ENCODE assay signal across 24 mouse cellular contexts in the genomic region with DNA sequence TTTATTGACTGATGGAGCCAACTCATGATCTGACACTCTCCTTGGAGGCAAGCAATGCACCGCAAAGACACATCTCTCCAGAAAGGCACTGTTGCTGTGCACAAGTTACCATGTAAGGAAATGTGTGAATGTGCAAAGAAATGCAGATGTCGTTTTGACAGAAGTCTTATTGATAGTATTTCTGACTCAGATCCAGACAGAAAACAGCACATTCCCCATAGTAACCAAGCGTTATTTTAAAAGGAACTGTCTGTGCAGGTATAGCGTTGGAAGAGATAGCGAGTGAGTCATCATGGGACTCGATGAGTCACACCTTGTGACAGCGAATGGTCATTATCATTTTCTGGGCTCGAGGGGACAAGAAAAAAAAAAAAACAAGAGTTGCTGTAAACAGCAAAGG. TPM values are rescaled to one million over a fixed set of nuclear protein-coding genes. Genes with fewer than 3 reads are reported as not detected.
DNase-seq lines count a peak whose midpoint lies in the region; ATAC-seq and TF ChIP-seq lines count a peak whose summit lies in the region.
"Had no signal": no experiment of that assay in that cellular context is flagged by ENCODE, and none has a peak within 500 bp of the region (broad histone marks: within the 10 kb centered on the region; RNA-seq: fewer than 3 reads in every experiment).

No protein-coding gene starts in this region.

- H3K4me2 ChIP-seq in forebrain, embryonic 14.5 days (ENCODE audit: low read length): no peak overlapping the region
- no peak overlapping the region for H3K4me2 ChIP-seq in forebrain, embryonic 13.5 days
- H3K4me2 ChIP-seq: forebrain, embryonic 15.5 days; heart, embryonic 13.5 days; hindbrain, embryonic 15.5 days; intestine, embryonic 15.5 days; midbrain, embryonic 13.5 days; neural tube, embryonic 13.5 days had no signal

- no peak overlapping the region for H3K4me3 ChIP-seq in forebrain, embryonic 14.5 days (ENCODE audit: low read depth, low read length)
- no peak overlapping the region for H3K4me3 ChIP-seq in forebrain, embryonic 13.5 days
- no peak overlapping the region for H3K4me3 ChIP-seq in MEL (ENCODE audit: control insufficient read depth in 1 of 2, insufficient read depth in 1 of 2, low read depth in 2 of 2, low read length in 2 of 2)
- H3K4me3 ChIP-seq: forebrain, embryonic 15.5 days; heart, embryonic 13.5 days; hindbrain, embryonic 15.5 days; intestine, embryonic 15.5 days; midbrain, embryonic 13.5 days; neural tube, embryonic 13.5 days had no signal

- 85% methylated on average over 8 of the region's 8 CpGs for WGBS in forebrain, embryonic 14.5 days
- 84% methylated on average over 8 of the region's 8 CpGs for WGBS in forebrain, embryonic 13.5 days

- DNase-seq in forebrain, embryonic 14.5 days (ENCODE audit: low spot score): peak; percentile 21
- peak; percentile 22 for DNase-seq in layer of hippocampus, adult 9-11 months
- no peak for DNase-seq in layer of hippocampus, postnatal 14 days (ENCODE audit: low spot score in 2 of 2)
- DNase-seq in MEL (ENCODE audit: low read depth, low spot score): no peak
- peak; percentile 9 to 69 for DNase-seq in left cerebral cortex, postnatal 14 days (ENCODE audit: low spot score in 2 of 2)
- DNase-seq in c-Kit-positive CD71-positive TER-119-positive erythroid progenitor cells, embryonic 14.5 days (ENCODE audit: low spot score): no peak
- no peak for DNase-seq in lung, postnatal 36 days
- DNase-seq: adrenal gland, adult 8-10 months; cerebellum, adult 18-20 months; gastrocnemius, postnatal 10 days; heart, adult 18-20 months; heart, postnatal 36 days; kidney, postnatal 36 days; liver, postnatal 0 days; lung, postnatal 10 days; thymus, postnatal 14 days had no signal

- H3K27me3 ChIP-seq in forebrain, embryonic 14.5 days (replicated peaks; ENCODE audit: control insufficient read depth, insufficient read depth, low read length): no peaks in the 10 kb centered on the region
- no peaks in the 10 kb centered on the region for H3K27me3 ChIP-seq in forebrain, embryonic 13.5 days
- H3K27me3 ChIP-seq in MEL (ENCODE audit: control insufficient read depth in 1 of 2, insufficient read depth in 2 of 2, low read length in 2 of 2): no peaks in the 10 kb centered on the region
- H3K27me3 ChIP-seq: forebrain, embryonic 15.5 days; heart, embryonic 13.5 days; hindbrain, embryonic 15.5 days; intestine, embryonic 15.5 days; midbrain, embryonic 13.5 days; neural tube, embryonic 13.5 days had no signal

- no peak for TF ChIP-seq RAD21 in MEL (IDR thresholded peaks at IDR 0.05; ENCODE audit: low read depth, low read length)

- H3K9me3 ChIP-seq in forebrain, embryonic 14.5 days (replicated peaks; ENCODE audit: control insufficient read depth, low read length): no peaks in the 10 kb centered on the region
- H3K9me3 ChIP-seq in forebrain, embryonic 13.5 days (replicated peaks): no peaks in the 10 kb centered on the region
- H3K9me3 ChIP-seq in MEL (replicated peaks; ENCODE audit: insufficient read depth, low read length): no peaks in the 10 kb centered on the region
- H3K9me3 ChIP-seq: forebrain, embryonic 15.5 days; heart, embryonic 13.5 days; hindbrain, embryonic 15.5 days; intestine, embryonic 15.5 days; midbrain, embryonic 13.5 days; neural tube, embryonic 13.5 days had no signal

- no peak for ATAC-seq in forebrain, embryonic 14.5 days
- ATAC-seq in forebrain, embryonic 13.5 days: no peak
- ATAC-seq: forebrain, embryonic 15.5 days; intestine, embryonic 15.5 days; liver, postnatal 0 days; midbrain, embryonic 13.5 days had no signal

- TF ChIP-seq EP300 in MEL (IDR thresholded peaks at IDR 0.05; ENCODE audit: low read depth in 1 of 2, low read length in 2 of 2): no peak

- intact Hi-C loops in left cerebral cortex, postnatal 14 days (cut with DNase I): no loop called here

- no peak overlapping the region for H3K27ac ChIP-seq in forebrain, embryonic 14.5 days (ENCODE audit: low read depth, low read length)
- no peak overlapping the region for H3K27ac ChIP-seq in forebrain, embryonic 13.5 days
- H3K27ac ChIP-seq in MEL (ENCODE audit: control insufficient read depth, low read depth, low read length): no peak overlapping the region
- H3K27ac ChIP-seq: forebrain, embryonic 15.5 days; heart, embryonic 13.5 days; hindbrain, embryonic 15.5 days; intestine, embryonic 15.5 days; midbrain, embryonic 13.5 days; neural tube, embryonic 13.5 days; stomach, postnatal 0 days had no signal

- H3K9ac ChIP-seq in forebrain, embryonic 14.5 days (ENCODE audit: low read length): no peak overlapping the region
- no peak overlapping the region for H3K9ac ChIP-seq in forebrain, embryonic 13.5 days
- no peak overlapping the region for H3K9ac ChIP-seq in MEL (ENCODE audit: control insufficient read depth, low read depth, low read length, poor library complexity, severe bottlenecking)
- H3K9ac ChIP-seq: forebrain, embryonic 15.5 days; heart, embryonic 13.5 days; hindbrain, embryonic 15.5 days; intestine, embryonic 15.5 days; liver, postnatal 0 days; midbrain, embryonic 13.5 days; neural tube, embryonic 13.5 days had no signal

- no peak for TF ChIP-seq POLR2A in MEL (IDR thresholded peaks at IDR 0.05; ENCODE audit: control insufficient read depth in 1 of 2, insufficient read depth in 1 of 2, low read depth in 1 of 2, low read length in 2 of 2, poor library complexity in 1 of 2)

- TF ChIP-seq CTCF in MEL (IDR thresholded peaks at IDR 0.05 in 2 of 3, conservative IDR thresholded peaks at IDR 0.05 in 1 of 3; ENCODE audit: control insufficient read depth in 1 of 3, insufficient read depth in 1 of 3, low read depth in 2 of 3, low read length in 3 of 3, poor library complexity in 1 of 3, severe bottlenecking in 1 of 3): no peak

- no peaks in the 10 kb centered on the region for H3K36me3 ChIP-seq in forebrain, embryonic 14.5 days (ENCODE audit: control insufficient read depth, insufficient read depth, low read length)
- H3K36me3 ChIP-seq in forebrain, embryonic 13.5 days (ENCODE audit: poor library complexity, severe bottlenecking): no peaks in the 10 kb centered on the region
- no peaks in the 10 kb centered on the region; a peak in 2 of 4 replicates for H3K36me3 ChIP-seq in MEL (ENCODE audit: control insufficient read depth in 1 of 2, insufficient read depth in 2 of 2, low read length in 2 of 2)
- H3K36me3 ChIP-seq: forebrain, embryonic 15.5 days; heart, embryonic 13.5 days; hindbrain, embryonic 15.5 days; intestine, embryonic 15.5 days; midbrain, embryonic 13.5 days; neural tube, embryonic 13.5 days had no signal

- no peaks in the 10 kb centered on the region for H3K79me2 ChIP-seq in MEL (ENCODE audit: control insufficient read depth, insufficient read depth, low read length, poor library complexity)

- no peaks in the 10 kb centered on the region for H3K4me1 ChIP-seq in forebrain, embryonic 14.5 days (ENCODE audit: control insufficient read depth, insufficient read depth, low read length)
- H3K4me1 ChIP-seq in forebrain, embryonic 13.5 days: no peaks in the 10 kb centered on the region
- peaks cover 0 to 3% of the 10 kb centered on the region in 2 experiments; a peak in 2 of 4 replicates for H3K4me1 ChIP-seq in MEL (ENCODE audit: control insufficient read depth in 1 of 2, insufficient read depth in 2 of 2, low read length in 2 of 2)
- H3K4me1 ChIP-seq: forebrain, embryonic 15.5 days; hindbrain, embryonic 15.5 days; intestine, embryonic 15.5 days had no signal

TF ChIP-seq in MEL, 35 proteins besides CTCF, POLR2A, EP300 and RAD21:
- 0 out of 2 replicates have a peak, but pooled peaks have one; percentile 20 for TF ChIP-seq JUND (IDR thresholded peaks at IDR 0.05; ENCODE audit: low read depth, low read length)
- TF ChIP-seq UBTF (IDR thresholded peaks at IDR 0.05; ENCODE audit: borderline replicate concordance, insufficient read depth, low read depth, low read length): no peak

RNA-seq across cellular contexts. Expression of a gene that starts 52.9 kb away (rescaled TPM):
- 8.5 and 10.7 TPM in 2 replicates for polyA plus RNA-seq in forebrain, embryonic 14.5 days (2014; fragmentation: Nextera tagmentation; extraction: Ambion mirVana)
- polyA plus RNA-seq in forebrain, embryonic 13.5 days (2015; fragmentation: Nextera tagmentation; extraction: Ambion mirVana): 4.5 and 4.6 TPM in 2 replicates
- 10 to 100 TPM; 60.9 to 64.7 TPM for total RNA-seq in layer of hippocampus, postnatal 14 days (2021)
- total RNA-seq in MEL (2012; rRNA removed): not detected in 2 replicates
- not detected for polyA plus RNA-seq in MEL (2012; ENCODE audit: insufficient read depth in 1 of 2, insufficient read length in 2 of 2, low read depth in 1 of 2, low replicate concordance in 2 of 2, missing spikeins in 1 of 2)
- total RNA-seq in left cerebral cortex, postnatal 14 days (2021): 10 to 100 TPM; 37.7 to 41.2 TPM

Comparison
In these comparisons a context has a peak if more than half of its experiments do, and no peak if none do; other contexts are left out.
1. DNase-seq: peak in forebrain, embryonic 14.5 days (single experiment), layer of hippocampus, adult 9-11 months (single experiment) and left cerebral cortex, postnatal 14 days (2 of 2); none in layer of hippocampus, postnatal 14 days (0 of 2), MEL (single experiment), c-Kit-positive CD71-positive TER-119-positive erythroid progenitor cells, embryonic 14.5 days (single experiment) and lung, postnatal 36 days (single experiment).
2. RNA of a gene that starts 52.9 kb away (total RNA-seq): 60.9 to 64.7 TPM in layer of hippocampus, postnatal 14 days and 37.7 to 41.2 TPM in left cerebral cortex, postnatal 14 days; not detected in MEL; every median in the first group is over 10 times any median in the second.